Mouse (Mus musculus) G1E (cell line): ENCODE data around the gene Pde4a. TPM values are rescaled to one million over a fixed set of nuclear protein-coding genes. Genes with fewer than 3 reads are reported as not detected.
"Not testable (repeated sequence)": the region's sequence is repeated elsewhere in the genome, so short reads cannot be mapped to it uniquely, and the experiment has no call there.

Experiments
- ATAC-seq: 2 replicates; pipeline ENCODE4 v1.8.0; 2016; ENCODE audit warnings: mild to moderate bottlenecking; ENCODE audit not compliant: insufficient number of reproducible peaks, poor library complexity, low FRiP score, severe bottlenecking; ENCODE audit errors: extremely low read depth
- DNase-seq: peaks from one replicate; pipeline ENCODE4 v3.0.0; 2012; ENCODE audit warnings: low spot score
- H3K27me3 ChIP-seq: 2 replicates; pipeline ENCODE4 v1.6.1; 2012; ENCODE audit warnings: mild to moderate bottlenecking, low read length, inconsistent platforms; ENCODE audit not compliant: insufficient read depth
- H3K36me3 ChIP-seq: replicated peaks from 2 replicates; pipeline ENCODE3; 2012; ENCODE audit warnings: mild to moderate bottlenecking, inconsistent platforms
- H3K4me1 ChIP-seq: 2 replicates; pipeline ENCODE4 v1.6.1; 2012; ENCODE audit warnings: low read depth, low read length, inconsistent platforms, mixed read lengths; ENCODE audit not compliant: insufficient read depth
- H3K4me3 ChIP-seq: 2 replicates; pipeline ENCODE4 v1.5.1; 2012; ENCODE audit warnings: low read depth, mild to moderate bottlenecking, inconsistent platforms, low read length, moderate library complexity, mixed read lengths
- H3K9me3 ChIP-seq: replicated peaks from 2 replicates; pipeline ENCODE4 v1.6.1; 2012; ENCODE audit warnings: inconsistent platforms
- CTCF ChIP-seq: IDR thresholded peaks from 2 replicates; pipeline ENCODE4 v1.5.1; 2012; ENCODE audit warnings: low read depth, low read length, inconsistent platforms, mixed read lengths
- GATA1 ChIP-seq: IDR thresholded peaks from 2 replicates; pipeline ENCODE4 v1.6.1; 2012; ENCODE audit warnings: borderline replicate concordance, low read length, inconsistent platforms, mixed read lengths
- GATA2 ChIP-seq: IDR thresholded peaks from 2 replicates; pipeline ENCODE4 v1.6.1; 2012; ENCODE audit warnings: low read depth, low read length, inconsistent platforms, borderline replicate concordance
- POLR2AphosphoS5 ChIP-seq: IDR thresholded peaks from 2 replicates; pipeline ENCODE4 v1.6.1; 2012; ENCODE audit warnings: low read depth, low read length, inconsistent platforms; ENCODE audit not compliant: insufficient replicate concordance
- TAL1 ChIP-seq: conservative IDR thresholded peaks from 2 replicates; pipeline ENCODE4 v1.6.1; 2012; ENCODE audit warnings: low read depth, low read length, inconsistent platforms, mixed read lengths
- polyA plus RNA-seq: library from polyadenylated mRNA; stranded (reverse); fragments of >175 nt; gene quantifications from 2 replicates; pipeline ENCODE4 v1.2.3, GENCODE M21; 2012
- total RNA-seq, 2 experiments: library from RNA; stranded (forward) in 1 of 2; stranded (reverse) in 1 of 2; fragments of 200-1000 nt in 1 of 2; fragments of >200 nt in 1 of 2; fragmentation: Nextera tagmentation in 1 of 2; gene quantifications; 2 replicates each; pipeline ENCODE4 v1.2.3; 2014 to 2017

Gene Pde4a
- total and polyA plus RNA-seq, 3 experiments = 1.5 to 2.5 (median 1.7) TPM

- DNase-seq (no peak), ATAC-seq (no peak)
- no peaks in the 10 kb centered on the region for H3K36me3 ChIP-seq
- TF ChIP-seq TAL1 (no peak), GATA1 (no peak), CTCF (no peak), POLR2AphosphoS5 (no peak), GATA2 (no peak)
- peaks cover 4% of the 10 kb centered on the region for H3K4me1 ChIP-seq
- no peaks in the 10 kb centered on the region for H3K9me3 ChIP-seq
- no peak overlapping the region for H3K4me3 ChIP-seq
- H3K27me3 ChIP-seq = peaks cover 30% of the 10 kb centered on the region
Observed at GRCm38 (mm10) chr9:21189905-21190304, 24.4 kb downstream of the Pde4a start.

GRCm38 (mm10) chr9:21190670-21191069 lies 25.2 kb downstream of the Pde4a start:
- no peak for ATAC-seq
- Histone ChIP-seq H3K9me3 (no peaks in the 10 kb centered on the region), H3K27me3 (peaks cover 26% of the 10 kb centered on the region), H3K4me3 (no peak overlapping the region), H3K36me3 (no peaks in the 10 kb centered on the region), H3K4me1 (peaks cover 11% of the 10 kb centered on the region)
- DNase-seq = no peak
- TF ChIP-seq CTCF = no peak
- no peak for TF ChIP-seq POLR2AphosphoS5
- TF ChIP-seq GATA1 = no peak
- TF ChIP-seq GATA2 = no peak
- TF ChIP-seq TAL1 = no peak

GRCm38 (mm10) chr9:21193786-21194185 lies 28.3 kb downstream of the Pde4a start:
- H3K4me3 ChIP-seq = no peak overlapping the region
- peaks cover 17% of the 10 kb centered on the region for H3K4me1 ChIP-seq
- no peak for TF ChIP-seq GATA1
- no peak for TF ChIP-seq CTCF
- TF ChIP-seq TAL1 = no peak
- no peak for TF ChIP-seq GATA2
- no peak for TF ChIP-seq POLR2AphosphoS5
- peaks cover 23% of the 10 kb centered on the region for H3K27me3 ChIP-seq
- no peaks in the 10 kb centered on the region for H3K9me3 ChIP-seq
- ATAC-seq = no peak
- no peaks in the 10 kb centered on the region for H3K36me3 ChIP-seq
- no peak for DNase-seq

GRCm38 (mm10) chr9:21194787-21195493 lies 29.4 kb downstream of the Pde4a start:
- peak; percentile 26; the same call in 1 of the 2 replicates for ATAC-seq
- DNase-seq = peak; percentile 66
- peaks cover 17% of the 10 kb centered on the region for H3K4me1 ChIP-seq
- no peak overlapping the region for H3K4me3 ChIP-seq
- H3K36me3 ChIP-seq = no peaks in the 10 kb centered on the region
- no peaks in the 10 kb centered on the region for H3K9me3 ChIP-seq
- peaks cover 22% of the 10 kb centered on the region for H3K27me3 ChIP-seq
- TF ChIP-seq TAL1 (no peak), GATA1 (no peak), GATA2 (no peak), CTCF (no peak), POLR2AphosphoS5 (no peak)

- ATAC-seq, DNase-seq, H3K9me3 ChIP-seq, H3K36me3 ChIP-seq, H3K4me3 ChIP-seq: not testable (repeated sequence)
- Histone ChIP-seq H3K27me3 (peaks cover 22% of the 10 kb centered on the region), H3K4me1 (peaks cover 17% of the 10 kb centered on the region)
Observed at GRCm38 (mm10) chr9:21195736-21196505, 30.4 kb downstream of the Pde4a start.

- no peak overlapping the region for H3K4me3 ChIP-seq
- peaks cover 19% of the 10 kb centered on the region for H3K27me3 ChIP-seq
- H3K4me1 ChIP-seq = peaks cover 17% of the 10 kb centered on the region
- no peak for ATAC-seq
- no peaks in the 10 kb centered on the region for H3K36me3 ChIP-seq
- no peak for TF ChIP-seq GATA2
- no peak for DNase-seq
- no peaks in the 10 kb centered on the region for H3K9me3 ChIP-seq
Observed at GRCm38 (mm10) chr9:21196521-21197433, 31.3 kb downstream of the Pde4a start.
